Mouse (Mus musculus) splenic B cell, adult 2 months (primary cell): ENCODE results near the gene Il3.

Experiments
- DNase-seq: peaks from one replicate; pipeline ENCODE4 v3.0.0-alpha.2; 2011; ENCODE audit warnings: low read depth, low spot score
- H3K27me3 ChIP-seq: 2 replicates; pipeline ENCODE4 v1.6.1; 2012; ENCODE audit warnings: mild to moderate bottlenecking, low read length, moderate library complexity, mixed read lengths; ENCODE audit not compliant: control insufficient read depth, poor library complexity, insufficient read depth, severe bottlenecking
- H3K36me3 ChIP-seq: 2 replicates; pipeline ENCODE4 v1.6.1; 2012; ENCODE audit warnings: mild to moderate bottlenecking, low read length, moderate library complexity, mixed read lengths; ENCODE audit not compliant: control insufficient read depth, poor library complexity, insufficient read depth, severe bottlenecking

Il3 gene

DNA sequence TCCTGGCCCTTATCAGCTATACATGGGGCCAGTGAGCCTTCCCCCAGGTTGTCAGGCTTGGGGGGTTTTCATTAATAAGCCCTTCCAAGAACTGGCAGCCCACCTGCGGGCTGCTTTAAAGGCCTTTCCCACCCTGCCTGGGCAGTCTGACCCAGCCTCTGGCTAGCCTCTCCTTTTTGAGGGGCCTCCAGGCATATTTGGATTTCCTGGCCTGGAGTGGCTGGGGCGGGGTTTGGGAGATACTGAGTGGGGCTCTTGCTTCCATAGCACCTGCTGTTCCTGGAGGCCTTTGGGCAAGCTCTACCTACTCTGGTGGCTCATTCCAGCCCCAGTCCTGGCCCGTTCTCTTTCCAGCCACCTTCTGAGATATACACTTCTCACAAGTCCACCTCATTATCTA is 17.3 kb downstream of the Il3 start:
- no peaks in the 10 kb centered on the region for H3K36me3 ChIP-seq
- DNase-seq = no peak
- no peaks in the 10 kb centered on the region for H3K27me3 ChIP-seq

DNA sequence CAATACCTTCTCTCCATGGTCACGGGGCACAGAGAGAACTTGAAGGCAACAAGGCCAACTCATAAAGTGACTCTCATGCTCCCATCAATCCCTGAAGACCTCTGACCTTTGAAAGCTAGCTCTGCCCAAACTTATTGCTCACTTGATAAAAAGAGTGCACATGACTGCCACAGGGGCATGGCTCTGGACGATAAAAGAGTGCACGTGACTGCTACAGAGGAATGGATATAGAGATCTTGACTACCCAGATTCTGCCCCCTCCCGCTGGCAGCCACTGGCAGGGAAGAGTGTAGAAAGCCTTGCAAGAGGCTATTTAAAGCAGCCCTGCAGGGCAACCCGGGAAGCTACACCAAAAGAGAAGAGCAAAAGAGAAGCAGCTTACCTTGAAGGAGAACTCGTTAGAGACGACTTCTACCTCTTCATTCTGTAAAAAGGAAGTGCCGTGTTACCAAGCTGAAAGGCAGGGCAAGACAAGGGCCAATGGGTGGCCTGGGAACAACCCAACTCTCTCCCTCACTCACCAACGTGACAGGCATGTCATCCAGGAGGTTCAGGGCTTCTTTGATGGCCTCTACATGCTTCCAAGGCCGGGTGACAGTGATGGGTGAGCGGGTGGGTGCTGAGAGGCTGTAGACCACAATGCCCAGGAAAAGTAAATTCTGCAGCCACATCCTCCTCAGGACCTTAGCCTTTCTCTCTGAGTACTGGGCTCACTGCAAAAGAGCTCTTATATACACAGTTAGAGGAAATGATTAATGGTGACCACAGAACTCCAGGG is 17.9 kb downstream of the Il3 start, which contains the start of gene Csf2:
Gene Csf2, minus strand, starts transcription at position 728 of the 778 bp plus-strand sequence.
- peak; percentile 6 for DNase-seq
- Histone ChIP-seq H3K27me3 (no peaks in the 10 kb centered on the region), H3K36me3 (no peaks in the 10 kb centered on the region)

DNA sequence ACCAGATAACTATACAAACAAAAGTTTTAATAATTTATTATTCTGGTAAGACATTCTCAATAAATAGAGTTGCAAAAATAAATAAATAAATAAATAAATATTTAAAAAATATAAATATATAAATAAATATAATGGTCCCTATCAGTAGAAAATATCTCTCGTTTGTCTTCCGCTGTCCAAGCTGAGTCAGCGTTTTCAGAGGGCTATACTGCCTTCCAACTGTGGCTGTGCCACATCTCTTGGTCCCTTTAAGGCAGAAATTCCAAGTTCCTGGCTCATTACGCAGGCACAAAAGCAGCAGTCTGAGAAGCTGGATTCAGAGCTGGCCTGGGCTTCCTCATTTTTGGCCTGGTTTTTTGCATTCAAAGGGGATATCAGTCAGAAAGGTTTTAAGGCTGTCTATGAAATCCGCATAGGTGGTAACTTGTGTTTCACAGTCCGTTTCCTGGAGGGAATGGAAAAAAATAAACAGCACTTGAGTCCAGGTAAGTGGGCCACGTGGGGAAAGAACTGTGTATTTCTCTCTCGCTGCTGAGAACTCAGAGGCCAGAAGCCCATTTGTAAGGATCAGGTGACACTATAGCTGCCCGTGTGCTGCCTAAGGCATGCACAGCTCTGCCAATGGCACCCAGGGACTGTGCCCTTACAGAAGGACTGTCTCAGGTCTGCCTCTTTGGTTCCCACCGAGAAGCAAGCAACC is 19.7 kb downstream of the Il3 start:
- Histone ChIP-seq H3K36me3 (no peaks in the 10 kb centered on the region), H3K27me3 (no peaks in the 10 kb centered on the region)
- DNase-seq = no peak

DNA sequence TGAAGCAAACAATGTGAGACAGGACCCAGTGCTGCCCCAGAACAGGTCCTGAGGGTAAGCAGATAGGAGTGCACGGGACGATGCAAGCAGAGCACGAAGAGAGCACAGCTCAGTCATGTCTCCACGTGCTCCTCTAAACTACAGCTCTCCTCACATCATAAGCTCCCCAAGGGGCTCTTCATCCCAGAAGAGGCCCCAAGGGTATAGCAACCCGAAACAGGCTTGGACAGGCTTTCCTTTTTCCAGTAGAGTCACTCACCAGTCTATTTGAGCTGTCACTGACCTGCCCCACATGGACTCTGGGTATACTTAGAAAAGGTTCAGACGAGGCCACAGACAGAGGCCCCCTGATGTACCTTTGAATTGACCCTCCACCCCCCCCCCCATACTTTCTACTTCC is 22.6 kb downstream of the Il3 start:
- Histone ChIP-seq H3K27me3 (no peaks in the 10 kb centered on the region), H3K36me3 (no peaks in the 10 kb centered on the region)
- DNase-seq = no peak

DNA sequence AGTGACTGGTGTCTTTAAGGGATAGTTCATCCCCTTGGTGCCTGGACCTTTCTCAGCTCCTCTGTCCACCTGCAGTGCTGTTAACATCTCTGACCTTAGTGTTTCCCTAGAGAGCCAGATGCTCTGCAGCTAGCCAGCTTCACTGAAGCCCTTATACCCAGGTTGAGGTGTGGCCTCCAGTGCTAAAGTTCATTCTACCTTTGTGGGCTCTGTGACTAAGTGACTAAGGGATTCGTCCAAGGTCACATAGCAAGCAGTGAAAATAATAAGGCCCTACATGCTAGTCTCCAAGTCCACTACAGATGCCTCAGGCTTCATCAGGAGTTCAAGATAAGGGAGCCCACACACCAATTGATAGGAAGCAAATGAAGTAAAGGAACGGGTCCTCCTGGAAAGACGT is 24.6 kb downstream of the Il3 start:
- Histone ChIP-seq H3K27me3 (no peaks in the 10 kb centered on the region), H3K36me3 (no peaks in the 10 kb centered on the region)
- DNase-seq = no peak

DNA sequence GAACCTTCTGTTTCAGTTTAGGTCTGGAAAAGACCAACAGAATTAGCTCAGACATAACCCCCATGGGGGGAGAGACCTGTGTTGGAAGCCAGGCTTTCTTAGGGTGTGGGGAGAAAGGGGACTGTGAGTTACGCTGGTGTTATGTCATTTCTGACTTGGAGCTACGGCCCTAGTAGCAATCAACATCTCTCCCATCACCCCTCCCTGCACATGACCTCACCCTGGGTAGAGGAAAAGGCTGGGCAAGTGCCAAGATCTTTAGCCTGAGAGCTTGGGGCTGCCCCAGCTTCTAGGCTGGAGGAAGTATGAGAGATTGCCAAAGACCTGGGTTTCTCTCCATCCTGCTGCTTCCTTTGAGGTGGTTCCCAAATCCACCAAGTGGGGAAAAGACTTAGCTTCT is 30.1 kb downstream of the Il3 start:
- no peak for DNase-seq
- no peaks in the 10 kb centered on the region for H3K27me3 ChIP-seq
- H3K36me3 ChIP-seq = no peaks in the 10 kb centered on the region

DNA sequence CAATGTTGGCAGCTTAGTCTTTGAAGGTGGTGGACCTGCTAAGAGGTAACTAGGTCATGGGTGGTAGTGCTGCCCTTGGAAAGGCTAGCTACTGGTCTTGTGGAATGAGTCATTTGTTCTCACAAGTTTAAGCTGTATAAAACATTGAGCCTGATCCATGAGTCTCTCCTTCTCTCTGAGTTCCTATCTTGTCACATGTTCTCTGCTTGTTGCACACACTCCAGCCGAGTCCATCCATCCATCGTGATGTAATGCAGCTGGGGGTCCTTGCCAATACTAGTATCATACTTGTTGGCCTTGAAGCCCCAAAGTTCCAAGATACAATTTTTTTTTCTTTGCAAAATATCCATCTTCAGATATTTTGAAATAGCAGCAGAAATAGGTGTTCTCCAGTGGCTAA is 39.6 kb downstream of the Il3 start:
- Histone ChIP-seq H3K27me3 (no peaks in the 10 kb centered on the region), H3K36me3 (no peaks in the 10 kb centered on the region)
- no peak for DNase-seq

DNA sequence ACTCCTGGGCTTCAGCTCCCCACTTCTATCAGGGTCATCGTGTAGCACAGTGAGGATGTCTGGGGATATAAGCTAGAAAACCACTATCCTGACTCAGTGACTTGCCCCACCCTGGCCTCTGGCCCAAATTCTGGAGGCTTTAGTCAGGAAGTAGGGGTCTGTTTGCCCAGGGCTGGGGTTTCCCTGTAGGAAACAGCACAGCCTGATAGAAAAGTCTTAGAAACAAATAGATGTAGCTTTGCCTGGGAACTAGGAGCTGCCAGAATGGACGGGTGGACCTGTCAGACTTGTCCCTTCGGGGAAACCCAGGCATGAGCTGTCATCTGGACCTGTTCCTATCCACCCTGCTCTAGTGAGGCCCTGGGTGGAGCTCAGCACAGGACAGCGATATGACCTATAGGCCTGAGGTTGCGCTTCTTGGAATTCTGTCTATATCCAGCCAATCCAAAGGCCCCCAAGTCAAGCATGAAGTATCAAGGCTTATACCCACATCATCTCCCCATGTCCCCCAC is 42.5 kb downstream of the Il3 start:
- Histone ChIP-seq H3K27me3 (no peaks in the 10 kb centered on the region), H3K36me3 (no peaks in the 10 kb centered on the region)
- DNase-seq = no peak

DNA sequence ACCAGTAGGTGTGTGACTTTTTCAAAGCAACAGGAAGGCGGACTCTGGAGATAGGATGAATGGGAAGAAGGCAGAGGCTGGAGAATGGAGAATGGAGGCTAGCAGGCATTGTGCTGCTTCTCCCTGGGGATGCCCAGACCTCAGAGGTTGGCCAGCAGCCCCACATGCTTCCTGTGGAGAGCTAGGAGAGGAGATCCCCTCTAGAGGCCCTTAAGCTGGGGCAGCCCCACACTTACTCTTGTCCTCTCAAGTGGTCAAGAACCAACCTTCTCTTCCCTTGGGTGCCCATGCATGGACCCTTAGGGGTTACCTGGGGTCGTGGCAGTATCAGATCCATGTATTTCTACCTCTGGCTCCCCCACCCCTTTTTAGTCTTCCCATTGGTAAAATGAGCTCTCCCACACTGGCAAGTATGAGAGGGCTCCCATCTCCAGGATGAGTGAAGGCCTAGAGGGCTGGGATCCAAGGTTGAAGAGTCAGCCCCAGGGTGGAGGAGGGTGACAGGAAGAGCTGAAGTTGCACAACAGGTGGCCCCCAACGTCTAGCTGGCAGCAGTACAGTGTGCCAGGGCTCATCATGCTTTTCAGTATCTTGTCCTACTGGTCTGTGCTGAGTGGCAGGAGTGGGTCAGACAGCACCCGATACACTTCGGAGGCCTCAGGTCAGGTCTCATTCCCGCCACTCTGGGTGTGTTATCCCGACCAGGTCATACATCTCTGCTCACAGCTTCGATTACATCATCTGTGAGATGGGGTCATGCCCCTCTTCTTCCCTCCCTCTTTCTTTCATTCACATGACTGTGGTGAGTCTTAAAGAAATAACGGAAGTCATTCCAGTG is 43.2 kb downstream of the Il3 start:
- H3K36me3 ChIP-seq = no peaks in the 10 kb centered on the region
- DNase-seq = no peak

DNA sequence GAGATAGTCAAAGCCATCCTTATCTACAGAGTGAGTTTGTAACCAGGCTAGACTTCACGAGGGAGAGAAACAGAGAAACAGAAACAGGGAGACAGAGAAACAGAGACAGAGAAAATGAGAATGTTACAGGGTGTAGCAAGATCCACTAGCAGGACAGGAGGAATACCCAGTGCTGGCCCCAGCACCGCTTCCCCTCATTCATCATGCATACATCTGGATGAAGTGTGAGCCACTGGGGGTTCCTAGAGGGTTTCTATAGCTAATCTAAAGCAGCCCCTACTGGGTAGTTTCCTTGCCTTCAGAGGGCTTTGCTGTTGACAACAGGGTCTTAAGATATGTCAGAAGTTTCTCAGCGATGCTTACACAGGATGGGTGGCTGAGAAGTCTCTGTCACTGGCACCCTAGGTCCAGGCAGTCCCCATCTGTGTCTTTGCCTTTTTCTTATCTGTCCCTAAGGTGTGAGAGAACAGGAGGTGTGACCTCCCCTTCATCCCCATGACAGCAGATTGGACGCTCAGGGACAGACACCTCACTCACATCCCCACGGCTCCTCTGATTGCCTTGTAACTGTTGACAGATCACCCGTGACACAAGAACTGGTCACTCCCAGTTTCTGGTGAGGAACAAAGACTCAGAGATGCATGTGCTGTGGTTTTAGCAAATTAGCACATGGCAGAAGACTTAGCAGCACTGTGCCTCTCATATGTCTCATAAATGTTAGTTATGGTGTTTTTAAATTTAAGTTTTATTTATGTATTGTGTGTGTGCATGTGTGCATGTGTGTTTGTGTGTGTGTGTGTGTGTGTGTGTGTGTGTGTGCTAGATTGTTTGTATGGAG is 47.0 kb downstream of the Il3 start:
- no peak for DNase-seq
- Histone ChIP-seq H3K36me3 (no peaks in the 10 kb centered on the region), H3K27me3 (no peaks in the 10 kb centered on the region)

More for the DNA sequence above, 43.2 kb downstream of the Il3 start:
- no peaks in the 10 kb centered on the region for H3K27me3 ChIP-seq

DNA sequence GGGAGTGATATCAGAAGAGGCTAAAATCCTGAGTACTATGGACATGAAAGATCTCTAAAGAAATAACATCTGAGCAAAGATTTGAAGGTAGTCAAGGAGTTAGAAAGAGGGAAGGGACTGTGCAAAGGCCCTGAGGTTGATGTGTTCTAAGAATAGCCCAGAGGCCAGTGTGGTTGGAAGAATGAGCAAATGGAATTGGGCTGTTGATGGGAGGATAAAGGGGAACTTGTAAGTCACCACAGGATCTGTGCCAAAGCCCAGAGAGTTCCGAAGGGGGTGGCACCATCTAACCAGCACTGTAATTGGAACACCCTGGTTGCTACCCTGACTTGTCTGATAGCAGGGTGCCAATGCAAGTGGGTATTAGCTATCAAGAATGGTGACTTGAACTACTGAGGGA is 47.9 kb downstream of the Il3 start:
- Histone ChIP-seq H3K36me3 (no peaks in the 10 kb centered on the region), H3K27me3 (no peaks in the 10 kb centered on the region)
- no peak for DNase-seq

DNA sequence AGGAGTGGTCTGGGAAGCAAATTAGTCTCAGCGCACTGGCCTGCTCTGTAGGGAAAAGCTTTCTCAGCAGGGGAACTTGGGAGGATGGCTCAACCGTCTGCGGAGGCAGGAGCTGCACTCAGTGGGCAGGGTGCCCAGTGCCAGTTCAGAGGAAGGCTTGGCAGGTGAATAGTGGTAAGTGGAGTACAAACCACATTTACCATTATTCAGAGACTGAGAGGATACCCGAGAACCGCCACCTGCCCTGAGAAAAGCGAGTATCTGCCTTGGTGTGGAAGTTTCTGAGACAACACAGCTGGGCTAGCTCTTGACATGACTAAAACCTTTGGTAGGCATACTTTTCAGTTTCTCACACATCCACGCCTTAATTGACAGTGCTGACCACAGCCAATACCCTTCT is 49.7 kb downstream of the Il3 start:
- Histone ChIP-seq H3K36me3 (no peaks in the 10 kb centered on the region), H3K27me3 (no peaks in the 10 kb centered on the region)
- DNase-seq = no peak

DNA sequence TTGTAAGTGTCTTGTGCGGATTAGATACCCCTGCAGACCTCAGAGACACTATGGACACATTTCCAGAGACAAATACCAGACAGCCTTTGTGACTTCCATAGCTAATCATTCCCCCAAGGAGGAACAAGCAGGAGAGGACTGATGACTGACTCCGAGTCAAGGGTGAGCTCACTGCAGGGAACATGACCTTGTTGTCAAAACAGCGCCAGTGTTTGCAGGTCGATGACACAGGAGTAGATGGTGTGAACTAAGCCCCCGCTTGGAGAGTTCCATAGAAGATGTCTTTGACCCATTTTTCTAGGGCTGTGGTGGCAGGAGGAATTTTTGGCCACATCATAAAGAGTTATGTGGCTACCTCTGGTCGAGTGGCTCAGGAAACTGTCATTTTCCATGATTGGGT is 51.0 kb downstream of the Il3 start:
- DNase-seq = no peak
- no peaks in the 10 kb centered on the region for H3K36me3 ChIP-seq
- no peaks in the 10 kb centered on the region for H3K27me3 ChIP-seq
